Mouse (Mus musculus): ENCODE measurements around the gene Inpp4b.

- TF ChIP-seq CTCF (IDR thresholded peaks at IDR 0.05; ENCODE audit: extremely low read depth, insufficient read length, insufficient replicate concordance, low read depth, low read length) (no peak), POLR2A (IDR thresholded peaks at IDR 0.05; ENCODE audit: low read depth, low read length) (no peak)
Measured at GRCm38 (mm10) chr8:81823121-81823520, 480.8 kb downstream of the Inpp4b start.

Data from small intestine, adult 2 months (tissue).